Mouse (Mus musculus): ENCODE results near the gene Vmn1r113. TPM values are rescaled to one million over a fixed set of nuclear protein-coding genes. Genes with fewer than 3 reads are reported as not detected.
"Not testable (repeated sequence)": the region's sequence is repeated elsewhere in the genome, so short reads cannot be mapped to it uniquely, and the experiment has no call there.

The Vmn1r113 gene
- not detected in 2 replicates for polyA plus RNA-seq (2012; ENCODE audit: insufficient read depth, low replicate concordance)

GRCm38 (mm10) chr7:20786985-20787384 lies at the start of gene Vmn1r113:
Gene Vmn1r113 (plus strand): TSS chr7:20787285.
- H3K36me3 ChIP-seq (replicated peaks; ENCODE audit: low read length); H3K27me3 ChIP-seq (replicated peaks); H3K4me1 ChIP-seq; H3K9me3 ChIP-seq; H3K4me3 ChIP-seq (replicated peaks): not testable (repeated sequence)

GRCm38 (mm10) chr7:20770885-20771284 lies 16.2 kb upstream of the Vmn1r113 start, which contains the start of gene Vmn1r112:
Gene Vmn1r112 (plus strand): TSS chr7:20771185.
- H3K4me1 ChIP-seq; H3K27me3 ChIP-seq (replicated peaks); H3K4me3 ChIP-seq (replicated peaks); H3K36me3 ChIP-seq (replicated peaks; ENCODE audit: low read length); H3K9me3 ChIP-seq: not testable (repeated sequence)

GRCm38 (mm10) chr7:20812086-20812485 lies 25.0 kb downstream of the Vmn1r113 start, which contains the start of gene Vmn1r114:
Gene Vmn1r114 (minus strand): TSS chr7:20812186.
- H3K4me3 ChIP-seq (replicated peaks); H3K4me1 ChIP-seq; H3K27me3 ChIP-seq (replicated peaks); H3K36me3 ChIP-seq (replicated peaks; ENCODE audit: low read length); H3K9me3 ChIP-seq: not testable (repeated sequence)

Other genes starting within 250 kb of the Vmn1r113 start
- not detected in 2 replicates for gene Gm5726, start 241.5 kb upstream of the Vmn1r113 start, polyA plus RNA-seq (2012; ENCODE audit: insufficient read depth, low replicate concordance)
- gene Gm4141, start 211.0 kb upstream of the Vmn1r113 start, polyA plus RNA-seq (2012; ENCODE audit: insufficient read depth, low replicate concordance) = not detected in 2 replicates
- gene Gm4513, start 188.3 kb upstream of the Vmn1r113 start, polyA plus RNA-seq (2012; ENCODE audit: insufficient read depth, low replicate concordance) = not detected in 2 replicates
- not detected in 2 replicates for gene Vmn1r107, start 118.4 kb upstream of the Vmn1r113 start, polyA plus RNA-seq (2012; ENCODE audit: insufficient read depth, low replicate concordance)
- gene Vmn1r111, start 84.1 kb upstream of the Vmn1r113 start, polyA plus RNA-seq (2012; ENCODE audit: insufficient read depth, low replicate concordance) = not detected in 2 replicates
- not detected in 2 replicates for gene Gm10668, start 56.7 kb upstream of the Vmn1r113 start, polyA plus RNA-seq (2012; ENCODE audit: insufficient read depth, low replicate concordance)
- gene Vmn1r112, start 16.1 kb upstream of the Vmn1r113 start, polyA plus RNA-seq (2012; ENCODE audit: insufficient read depth, low replicate concordance) = not detected in 2 replicates
- not detected in 2 replicates for gene Vmn1r114, start 24.9 kb downstream of the Vmn1r113 start, polyA plus RNA-seq (2012; ENCODE audit: insufficient read depth, low replicate concordance)
- not detected in 2 replicates for gene Vmn1r115, start 57.7 kb downstream of the Vmn1r113 start, polyA plus RNA-seq (2012; ENCODE audit: insufficient read depth, low replicate concordance)
- gene Vmn1r116, start 85.0 kb downstream of the Vmn1r113 start, polyA plus RNA-seq (2012; ENCODE audit: insufficient read depth, low replicate concordance) = not detected in 2 replicates
- not detected in 2 replicates for gene Vmn1r117, start 96.8 kb downstream of the Vmn1r113 start, polyA plus RNA-seq (2012; ENCODE audit: insufficient read depth, low replicate concordance)
- not detected in 2 replicates for gene Vmn1r118, start 125.1 kb downstream of the Vmn1r113 start, polyA plus RNA-seq (2012; ENCODE audit: insufficient read depth, low replicate concordance)
- gene Vmn1r119, start 225.2 kb downstream of the Vmn1r113 start, polyA plus RNA-seq (2012; ENCODE audit: insufficient read depth, low replicate concordance) = not detected in 2 replicates

Data from megakaryocyte, embryonic 14.5 days (primary cell).